Mouse (Mus musculus) liver, postnatal 0 days (tissue): Measurements from ENCODE around the gene Aldh3a2. TPM values are rescaled to one million over a fixed set of nuclear protein-coding genes. Genes with fewer than 3 reads are reported as not detected.

Experiments used
- ATAC-seq: fragments of 200-750 bp; cut with Nextera tagmentation; 2 replicates; pipeline ENCODE4 v1.8.0; 2017; ENCODE audit warnings: mild to moderate bottlenecking, moderate library complexity
- DNase-seq: peaks from one replicate; pipeline ENCODE4 v3.0.0-alpha.2; 2016
- H3K27ac ChIP-seq: fragments of 300-500 bp; sonication (generic); 2 replicates; pipeline ENCODE4 v1.5.1; 2014; ENCODE audit warnings: antibody characterized with exemption, moderate library complexity, mild to moderate bottlenecking, low read depth
- H3K27me3 ChIP-seq: fragments of 300-500 bp; sonication (generic); 2 replicates; pipeline ENCODE4 v1.6.1; 2014; ENCODE audit warnings: low read length, control low read depth, mixed read lengths; ENCODE audit not compliant: insufficient read depth
- H3K36me3 ChIP-seq: fragments of 300-500 bp; sonication (generic); replicated peaks from 2 replicates; pipeline ENCODE4 v1.6.1; 2014; ENCODE audit warnings: mild to moderate bottlenecking, control low read depth, low read length, moderate library complexity, mixed read lengths; ENCODE audit not compliant: insufficient read depth
- H3K4me1 ChIP-seq: fragments of 300-500 bp; sonication (generic); 2 replicates; pipeline ENCODE4 v1.6.1; 2014; ENCODE audit warnings: antibody characterized with exemption, mild to moderate bottlenecking, control low read depth; ENCODE audit not compliant: insufficient read depth
- H3K4me2 ChIP-seq: fragments of 300-500 bp; sonication (generic); 2 replicates; pipeline ENCODE4 v1.6.1; 2014; ENCODE audit warnings: low read depth, mild to moderate bottlenecking, low read length, moderate library complexity, mixed read lengths
- H3K4me3 ChIP-seq: fragments of 300-500 bp; sonication (generic); 2 replicates; pipeline ENCODE4 v1.5.1; 2014; ENCODE audit warnings: low read depth, low read length
- H3K9ac ChIP-seq: fragments of 300-500 bp; sonication (generic); replicated peaks from 2 replicates; pipeline ENCODE4 v1.6.1; 2014; ENCODE audit warnings: mild to moderate bottlenecking, moderate library complexity
- H3K9me3 ChIP-seq: fragments of 300-500 bp; sonication (generic); 2 replicates; pipeline ENCODE4 v1.6.1; 2016; ENCODE audit warnings: mild to moderate bottlenecking, control low read depth, low read length, mixed read lengths
- CTCF ChIP-seq: sonication (generic); IDR thresholded peaks from 2 replicates; pipeline ENCODE4 v1.5.1; 2016; ENCODE audit warnings: antibody characterized with exemption, low read depth
- EP300 ChIP-seq: IDR thresholded peaks from 2 replicates; pipeline ENCODE4 v1.6.1; 2016; ENCODE audit warnings: antibody characterized with exemption, low read depth, mild to moderate bottlenecking
- WGBS: fragments of 180-500 bp; shearing (Covaris S2); extraction: QIAGEN DNeasy Blood & Tissue Kit; methylation state at CpG from one replicate; pipeline ENCODE4 v1.1.7; 2014; ENCODE audit not compliant: insufficient replicate concordance; 5-methylcytosine and 5-hydroxymethylcytosine counted together
- polyA plus RNA-seq: library from polyadenylated mRNA; unstranded; fragments of >200 nt; fragmentation: Nextera tagmentation; extraction: Ambion mirVana; gene quantifications from 2 replicates; pipeline ENCODE4 v1.2.1, GENCODE M21; 2015

Gene Aldh3a2
- polyA plus RNA-seq, 1 experiment from 2014 or later: 89.8 TPM

GRCm38 (mm10) chr11:61202810-61203209, 64.5 kb downstream of the Aldh3a2 start:
- WGBS: 80% methylated on average over 2 of the region's 2 CpGs

GRCm38 (mm10) chr11:61202186-61202585, 65.1 kb downstream of the Aldh3a2 start:
- no peaks in the 10 kb centered on the region for H3K36me3 ChIP-seq
- H3K27me3 ChIP-seq: no peaks in the 10 kb centered on the region
- no peak overlapping the region for H3K9ac ChIP-seq
- no peak for ATAC-seq
- peaks cover 8% of the 10 kb centered on the region; the same call in 1 of the 2 replicates for H3K4me1 ChIP-seq
- no peaks in the 10 kb centered on the region for H3K9me3 ChIP-seq
- 74% methylated on average over 6 of the region's 6 CpGs for WGBS
- no peak overlapping the region for H3K4me2 ChIP-seq
- no peak overlapping the region for H3K4me3 ChIP-seq
- no peak for DNase-seq
- no peak for TF ChIP-seq CTCF
- TF ChIP-seq EP300: no peak
- H3K27ac ChIP-seq: no peak overlapping the region

More at GRCm38 (mm10) chr11:61202810-61203209, 64.5 kb downstream of the Aldh3a2 start:
- H3K36me3 ChIP-seq: no peaks in the 10 kb centered on the region
- H3K27me3 ChIP-seq: no peaks in the 10 kb centered on the region
- H3K27ac ChIP-seq: no peak overlapping the region
- no peaks in the 10 kb centered on the region for H3K9me3 ChIP-seq
- no peak overlapping the region for H3K4me2 ChIP-seq
- H3K4me3 ChIP-seq: no peak overlapping the region
- DNase-seq: no peak
- no peak overlapping the region for H3K9ac ChIP-seq
- ATAC-seq: no peak
- H3K4me1 ChIP-seq: 0 out of 2 replicates have a peak, but pooled peaks cover 6% of the 10 kb centered on the region
- TF ChIP-seq CTCF (no peak), EP300 (no peak)

- Histone ChIP-seq H3K27me3 (no peaks in the 10 kb centered on the region), H3K4me1 (peaks cover 8% of the 10 kb centered on the region; the same call in 1 of the 2 replicates), H3K9ac (no peak overlapping the region), H3K27ac (no peak overlapping the region), H3K4me2 (no peak overlapping the region), H3K4me3 (no peak overlapping the region), H3K9me3 (no peaks in the 10 kb centered on the region), H3K36me3 (no peaks in the 10 kb centered on the region)
- DNase-seq: no peak
- 71% methylated on average over 4 of the region's 4 CpGs for WGBS
- no peak for TF ChIP-seq CTCF
- no peak for TF ChIP-seq EP300
- no peak for ATAC-seq
Measured at GRCm38 (mm10) chr11:61199620-61200362, 67.5 kb downstream of the Aldh3a2 start.

- Histone ChIP-seq H3K4me3 (no peak overlapping the region), H3K4me1 (peaks cover 8% of the 10 kb centered on the region; the same call in 1 of the 2 replicates), H3K27me3 (0 out of 2 replicates have a peak, but pooled peaks cover 6% of the 10 kb centered on the region), H3K9ac (no peak overlapping the region), H3K36me3 (no peaks in the 10 kb centered on the region), H3K4me2 (no peak overlapping the region), H3K27ac (no peak overlapping the region), H3K9me3 (no peaks in the 10 kb centered on the region)
- DNase-seq: no peak
- no peak for TF ChIP-seq EP300
- no peak for TF ChIP-seq CTCF
- ATAC-seq: no peak
Measured at GRCm38 (mm10) chr11:61197935-61198334, 69.3 kb downstream of the Aldh3a2 start.

DNA sequence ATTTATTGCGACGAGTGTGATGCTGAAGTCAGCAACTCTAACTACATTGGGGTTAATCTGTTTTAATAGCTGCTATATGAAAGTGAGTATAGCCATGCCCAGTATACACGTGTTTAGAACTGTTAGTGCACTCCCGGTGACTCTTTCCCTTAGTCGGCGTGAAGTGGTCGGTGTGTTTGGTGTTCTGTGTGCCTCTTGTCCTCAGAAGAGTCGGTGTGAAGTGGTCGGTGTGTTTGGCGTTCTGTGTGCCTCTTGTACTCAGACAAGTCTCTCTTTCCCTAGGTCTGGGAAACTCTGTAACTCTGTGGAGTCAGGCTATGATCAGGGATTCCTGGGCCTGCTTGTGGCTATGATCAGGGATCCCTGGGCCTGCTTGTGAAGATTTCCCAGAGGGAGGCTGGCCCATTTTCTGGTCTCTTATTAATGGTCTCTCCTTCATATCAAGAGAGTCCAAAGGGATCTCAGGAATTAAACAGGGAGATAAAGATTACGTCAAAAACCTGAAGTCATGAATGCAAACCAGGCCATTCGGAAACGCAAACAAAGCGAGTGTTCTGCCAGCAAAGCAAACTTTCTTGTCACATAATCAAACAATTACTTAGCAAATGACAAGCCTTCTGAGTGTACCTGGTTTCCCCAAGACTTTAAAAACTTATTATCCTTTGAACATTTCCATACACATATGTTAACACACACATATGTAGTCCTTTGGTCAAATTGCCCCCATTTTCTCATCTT, 70.5 kb downstream of the Aldh3a2 start:
- no peak for DNase-seq
- H3K4me3 ChIP-seq: no peak overlapping the region
- no peak for ATAC-seq
- TF ChIP-seq CTCF: no peak
- no peak for TF ChIP-seq EP300
- no peak overlapping the region for H3K4me2 ChIP-seq
- 67% methylated on average over 14 of the region's 14 CpGs for WGBS
- H3K36me3 ChIP-seq: no peaks in the 10 kb centered on the region
- peaks cover 8% of the 10 kb centered on the region; the same call in 1 of the 2 replicates for H3K4me1 ChIP-seq
- H3K9me3 ChIP-seq: no peaks in the 10 kb centered on the region
- no peak overlapping the region for H3K27ac ChIP-seq
- 0 out of 2 replicates have a peak, but pooled peaks cover 6% of the 10 kb centered on the region for H3K27me3 ChIP-seq
- H3K9ac ChIP-seq: no peak overlapping the region

DNA sequence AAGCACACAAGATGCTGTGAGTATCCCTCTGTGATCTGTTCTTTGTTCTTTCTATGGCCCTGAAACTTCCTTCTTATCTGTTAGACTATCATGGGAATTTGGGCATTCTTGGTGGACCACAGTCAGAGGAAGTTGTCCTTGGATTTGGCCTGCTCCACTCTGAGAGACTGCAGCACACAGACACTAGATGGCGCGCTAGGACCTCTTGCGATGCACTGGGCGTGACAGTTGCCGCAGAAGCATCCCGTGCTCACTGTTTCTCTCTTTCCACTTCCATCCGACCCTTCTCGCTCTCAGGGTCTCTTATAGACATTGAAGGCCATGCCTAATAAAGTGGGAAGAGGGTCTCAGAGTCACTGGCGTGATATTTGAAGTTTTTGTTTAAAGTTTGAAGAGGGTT, 73.9 kb downstream of the Aldh3a2 start:
- H3K4me1 ChIP-seq: peaks cover 4% of the 10 kb centered on the region; the same call in 1 of the 2 replicates
- ATAC-seq: peak; percentile 75; the same call in 1 of the 2 replicates
- no peak overlapping the region for H3K9ac ChIP-seq
- no peak overlapping the region for H3K27ac ChIP-seq
- no peaks in the 10 kb centered on the region for H3K9me3 ChIP-seq
- 3% methylated on average over 9 of the region's 9 CpGs for WGBS
- H3K36me3 ChIP-seq: no peaks in the 10 kb centered on the region
- H3K4me2 ChIP-seq: no peak overlapping the region
- TF ChIP-seq CTCF (peak; percentile 97), EP300 (no peak)
- H3K4me3 ChIP-seq: no peak overlapping the region
- DNase-seq: peak; percentile 85
- 0 out of 2 replicates have a peak, but pooled peaks cover 6% of the 10 kb centered on the region for H3K27me3 ChIP-seq
